Mouse (Mus musculus) forebrain, embryonic 10.5 days (tissue): ENCODE data around the gene Pef1. TPM values are rescaled to one million over a fixed set of nuclear protein-coding genes. Genes with fewer than 3 reads are reported as not detected.
A peak's percentile ranks its signal among the peaks of the same experiment; 100 is the strongest.

Source experiments
- DNase-seq: peaks from one replicate; pipeline ENCODE4 v3.0.0-alpha.2; 2017; ENCODE audit warnings: low spot score; ENCODE audit errors: extremely low spot score
- H3K27ac ChIP-seq: fragments of 300-500 bp; sonication (generic); 2 replicates; pipeline ENCODE4 v1.5.1; 2016; ENCODE audit warnings: mild to moderate bottlenecking
- H3K27me3 ChIP-seq: fragments of 300-500 bp; sonication (generic); 2 replicates; pipeline ENCODE4 v1.6.1; 2016; ENCODE audit warnings: mild to moderate bottlenecking; ENCODE audit not compliant: poor library complexity, severe bottlenecking
- H3K36me3 ChIP-seq: fragments of 300-500 bp; sonication (generic); replicated peaks from 2 replicates; pipeline ENCODE4 v1.6.1; 2016; ENCODE audit warnings: mild to moderate bottlenecking, moderate library complexity
- H3K4me1 ChIP-seq: fragments of 300-500 bp; sonication (generic); 2 replicates; pipeline ENCODE4 v1.6.1; 2016
- H3K4me3 ChIP-seq: fragments of 300-500 bp; sonication (generic); 2 replicates; pipeline ENCODE4 v1.5.1; 2016; ENCODE audit warnings: mild to moderate bottlenecking, moderate library complexity
- H3K9me3 ChIP-seq: fragments of 300-500 bp; sonication (generic); 2 replicates; pipeline ENCODE4 v1.6.1; 2016; ENCODE audit warnings: mild to moderate bottlenecking, moderate library complexity
- WGBS: fragments of 180-500 bp; shearing (Covaris S2); methylation state at CpG from one replicate; pipeline ENCODE4 v1.1.7; 2016; 5-methylcytosine and 5-hydroxymethylcytosine counted together
- polyA plus RNA-seq: library from polyadenylated mRNA; unstranded; fragments of >200 nt; fragmentation: Nextera tagmentation; extraction: Ambion mirVana; gene quantifications from 2 replicates; pipeline ENCODE4 v1.2.1, GENCODE M21; 2016

Gene Pef1
- polyA plus RNA-seq, 1 experiment from 2014 or later = 70.4 TPM

GRCm38 (mm10) chr4:130074761-130075515, 27.4 kb upstream of the Pef1 start:
- Histone ChIP-seq H3K27ac (0 out of 2 replicates have a peak overlapping the region, but pooled peaks have one; percentile 30), H3K4me3 (no peak overlapping the region), H3K9me3 (no peaks in the 10 kb centered on the region), H3K36me3 (no peaks in the 10 kb centered on the region), H3K27me3 (peaks cover 54% of the 10 kb centered on the region), H3K4me1 (peaks cover 40% of the 10 kb centered on the region)
- 73% methylated on average over 17 of the region's 17 CpGs for WGBS
- no peak for DNase-seq

DNA sequence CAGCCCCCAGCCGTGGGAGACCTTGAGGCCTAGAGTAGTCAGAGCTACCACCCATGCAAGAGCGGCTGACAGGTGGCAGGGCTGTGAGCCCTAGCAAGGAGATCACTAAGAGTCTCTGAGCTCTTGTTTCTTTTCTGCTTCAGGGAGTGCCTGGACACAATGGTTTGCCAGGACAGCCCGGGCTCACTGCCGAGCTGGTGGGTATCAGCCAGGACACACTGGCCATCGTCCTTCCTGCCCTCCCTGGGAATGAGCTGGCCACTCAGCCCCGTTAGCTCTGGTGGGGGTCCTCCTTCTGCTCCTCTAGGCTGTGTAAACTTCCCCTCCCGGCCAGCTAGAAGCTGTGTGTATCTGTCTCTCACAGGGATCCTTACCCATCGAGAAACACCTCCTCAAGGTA, 25.5 kb upstream of the Pef1 start:
- Histone ChIP-seq H3K4me3 (no peak overlapping the region), H3K27me3 (peaks cover 63% of the 10 kb centered on the region), H3K36me3 (no peaks in the 10 kb centered on the region), H3K9me3 (no peaks in the 10 kb centered on the region), H3K27ac (no peak overlapping the region), H3K4me1 (peaks cover 49% of the 10 kb centered on the region)
- DNase-seq = no peak
- WGBS = 44% methylated on average over 8 of the region's 8 CpGs

DNA sequence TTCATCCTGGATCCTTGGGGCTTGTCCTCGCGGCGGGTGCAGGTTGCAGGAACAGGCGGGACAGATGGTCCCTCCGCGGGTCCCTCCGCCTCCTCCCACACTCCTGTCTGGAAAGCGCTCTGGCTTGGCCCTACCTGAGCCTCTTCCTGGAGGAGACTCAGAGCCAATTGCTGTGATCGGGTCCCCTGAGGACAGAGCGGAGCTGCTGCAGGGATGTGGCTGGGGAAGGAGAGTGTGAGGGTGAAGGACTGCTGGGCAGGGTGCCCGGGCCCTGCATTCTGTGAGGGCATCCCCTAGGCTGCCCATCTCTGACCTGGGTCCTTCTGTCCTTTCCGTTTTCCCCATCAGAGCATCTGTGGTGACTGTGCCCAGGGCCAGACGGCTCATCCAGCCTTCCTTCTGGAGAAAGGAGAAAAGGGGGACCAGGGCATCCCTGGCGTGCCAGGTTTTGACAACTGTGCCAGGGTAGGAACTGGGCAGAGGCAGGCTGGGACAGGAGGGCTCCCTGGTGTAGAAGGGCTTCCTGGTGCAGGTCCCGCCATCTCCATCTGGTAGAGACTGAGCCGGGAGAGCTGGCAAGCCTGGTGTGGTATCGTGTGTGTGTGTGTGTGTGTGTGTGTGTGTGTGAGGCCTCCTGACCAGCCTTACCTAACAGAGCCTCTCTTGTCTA, 23.4 kb upstream of the Pef1 start:
- DNase-seq = no peak
- Histone ChIP-seq H3K36me3 (no peaks in the 10 kb centered on the region), H3K27ac (no peak overlapping the region), H3K9me3 (no peaks in the 10 kb centered on the region), H3K4me3 (no peak overlapping the region), H3K4me1 (peaks cover 64% of the 10 kb centered on the region), H3K27me3 (peaks cover 71% of the 10 kb centered on the region)
- 70% methylated on average over 17 of the region's 17 CpGs for WGBS

GRCm38 (mm10) chr4:130079521-130079920, 22.8 kb upstream of the Pef1 start:
- DNase-seq = no peak
- Histone ChIP-seq H3K27ac (no peak overlapping the region), H3K27me3 (peaks cover 75% of the 10 kb centered on the region), H3K36me3 (no peaks in the 10 kb centered on the region), H3K4me1 (peaks cover 70% of the 10 kb centered on the region), H3K4me3 (no peak overlapping the region), H3K9me3 (no peaks in the 10 kb centered on the region)
- 63% methylated on average over 3 of the region's 3 CpGs for WGBS

- DNase-seq = no peak
- H3K27me3 ChIP-seq = peaks cover 70% of the 10 kb centered on the region
- 84% methylated on average over 19 of the region's 19 CpGs for WGBS
- no peaks in the 10 kb centered on the region for H3K36me3 ChIP-seq
- peak overlapping the region; percentile 60; the same call in 1 of the 2 replicates for H3K27ac ChIP-seq
- peaks cover 55% of the 10 kb centered on the region for H3K4me1 ChIP-seq
- no peak overlapping the region for H3K4me3 ChIP-seq
- H3K9me3 ChIP-seq = no peaks in the 10 kb centered on the region
These were observed 20.8 kb upstream of the Pef1 start for GRCm38 (mm10) chr4:130081345-130082190.

DNA sequence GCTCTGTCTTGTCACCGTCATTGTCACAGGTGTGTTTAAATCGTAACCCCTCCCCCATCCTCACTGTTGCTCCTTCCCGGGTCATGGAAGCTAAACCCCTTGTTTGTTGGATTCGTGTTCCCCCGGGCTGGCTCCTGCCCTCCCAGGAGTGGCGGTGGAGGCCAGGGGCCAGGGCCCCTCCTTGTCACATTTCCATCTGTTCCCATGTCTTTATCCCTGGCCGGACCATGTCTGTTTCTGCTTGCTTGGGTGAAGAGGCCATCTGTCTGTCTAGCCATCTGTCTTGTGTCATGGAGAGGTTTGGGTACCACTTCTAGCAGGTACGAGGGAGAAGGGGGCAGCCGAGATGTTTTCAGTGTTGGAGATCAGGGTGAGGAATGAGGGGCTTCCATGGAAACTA, 20.1 kb upstream of the Pef1 start:
- no peak overlapping the region for H3K4me3 ChIP-seq
- H3K9me3 ChIP-seq = no peaks in the 10 kb centered on the region
- H3K36me3 ChIP-seq = no peaks in the 10 kb centered on the region
- peaks cover 52% of the 10 kb centered on the region for H3K4me1 ChIP-seq
- WGBS = 69% methylated on average over 9 of the region's 9 CpGs
- H3K27me3 ChIP-seq = peaks cover 70% of the 10 kb centered on the region
- no peak for DNase-seq
- H3K27ac ChIP-seq = 0 out of 2 replicates have a peak overlapping the region, but pooled peaks have one; percentile 25

DNA sequence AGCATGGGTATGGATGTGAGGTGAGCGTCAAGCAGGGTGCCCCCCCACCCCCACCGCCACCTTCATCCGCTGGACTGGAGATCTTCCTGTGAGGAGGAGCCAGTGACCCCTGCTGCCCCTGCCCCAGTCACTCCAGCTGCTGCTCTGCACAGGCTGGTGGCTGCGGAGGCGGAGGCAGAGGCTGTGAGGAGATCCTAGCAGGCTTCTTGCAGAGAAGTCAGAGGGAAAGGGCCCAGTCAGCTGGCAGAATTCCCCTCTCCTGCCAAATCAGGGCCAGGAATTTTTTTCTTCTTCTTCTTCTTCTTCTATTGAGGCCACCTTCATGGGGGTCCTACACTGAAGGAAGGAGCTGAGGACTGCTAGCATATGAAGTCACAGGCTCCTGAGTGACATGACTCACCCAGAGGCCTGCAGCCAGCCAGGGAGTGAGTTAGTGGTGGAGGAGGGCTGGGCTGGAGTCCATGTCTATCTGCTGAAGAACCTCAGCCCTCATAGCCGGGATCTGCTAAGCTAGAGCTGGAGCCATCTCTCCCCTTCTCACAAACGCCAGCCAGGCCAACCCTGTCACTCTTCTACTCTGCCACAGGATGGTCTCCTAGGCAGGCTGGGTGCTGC, 17.9 kb upstream of the Pef1 start:
- Histone ChIP-seq H3K27ac (no peak overlapping the region), H3K9me3 (no peaks in the 10 kb centered on the region), H3K4me3 (no peak overlapping the region), H3K4me1 (peaks cover 44% of the 10 kb centered on the region), H3K36me3 (no peaks in the 10 kb centered on the region), H3K27me3 (peaks cover 70% of the 10 kb centered on the region)
- 56% methylated on average over 7 of the region's 7 CpGs for WGBS
- no peak for DNase-seq

GRCm38 (mm10) chr4:130085246-130085820, 17.0 kb upstream of the Pef1 start:
- Histone ChIP-seq H3K36me3 (no peaks in the 10 kb centered on the region), H3K4me3 (no peak overlapping the region), H3K4me1 (peaks cover 42% of the 10 kb centered on the region), H3K27me3 (peaks cover 64% of the 10 kb centered on the region), H3K27ac (no peak overlapping the region), H3K9me3 (no peaks in the 10 kb centered on the region)
- WGBS = 78% methylated on average over 12 of the region's 12 CpGs
- no peak for DNase-seq

- Histone ChIP-seq H3K27me3 (peaks cover 63% of the 10 kb centered on the region), H3K4me1 (peaks cover 37% of the 10 kb centered on the region), H3K36me3 (no peaks in the 10 kb centered on the region), H3K27ac (no peak overlapping the region), H3K4me3 (no peak overlapping the region), H3K9me3 (no peaks in the 10 kb centered on the region)
- WGBS = 10% methylated on average over 7 of the region's 7 CpGs
- peak; percentile 92 for DNase-seq
These were observed 15.1 kb upstream of the Pef1 start for GRCm38 (mm10) chr4:130087293-130087692.

DNA sequence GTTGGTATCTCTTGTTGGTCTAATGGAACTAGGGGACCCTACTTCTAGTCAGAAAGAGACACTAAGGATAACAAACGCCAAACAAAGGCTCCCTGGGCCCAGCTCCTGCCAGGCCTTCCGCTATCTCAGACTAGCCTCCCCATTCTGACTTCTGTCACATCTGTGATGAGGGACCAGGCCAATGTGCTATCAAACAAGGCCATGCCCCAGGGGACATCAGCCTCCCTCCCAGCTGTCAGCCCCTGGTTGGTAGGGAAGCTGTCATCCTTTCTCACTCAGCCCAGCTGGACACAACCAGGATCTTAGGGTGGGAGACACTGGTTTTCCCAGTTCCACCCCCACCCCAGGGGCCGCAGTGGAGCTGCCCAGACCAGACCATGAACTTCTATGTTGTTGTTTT, 7.2 kb upstream of the Pef1 start:
- no peaks in the 10 kb centered on the region for H3K36me3 ChIP-seq
- no peak for DNase-seq
- 40% methylated on average over 3 of the region's 3 CpGs for WGBS
- peaks cover 58% of the 10 kb centered on the region for H3K27me3 ChIP-seq
- H3K4me1 ChIP-seq = peaks cover 68% of the 10 kb centered on the region
- no peak overlapping the region for H3K4me3 ChIP-seq
- H3K9me3 ChIP-seq = no peaks in the 10 kb centered on the region
- 0 out of 2 replicates have a peak overlapping the region, but pooled peaks have one; percentile 3 for H3K27ac ChIP-seq

DNA sequence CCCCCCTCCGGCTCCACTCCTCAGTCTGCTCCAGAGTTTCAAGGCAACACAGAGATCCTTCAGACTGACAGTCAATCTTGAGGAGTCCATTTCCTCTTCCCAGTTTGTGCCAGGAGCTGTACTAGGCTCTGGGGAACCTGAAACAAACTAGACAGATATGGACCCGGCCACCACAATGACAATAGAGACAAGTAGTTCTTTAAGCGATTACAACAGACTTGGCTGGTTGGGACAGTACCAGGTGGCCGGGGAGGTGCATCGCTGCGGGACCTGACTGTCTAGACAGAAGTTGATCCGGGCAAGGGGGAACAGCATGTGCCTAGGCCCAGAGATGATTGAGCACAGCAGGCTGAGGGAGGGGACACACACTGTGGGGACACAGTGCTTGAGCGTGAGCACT, 1.2 kb upstream of the Pef1 start:
- no peak for DNase-seq
- H3K27ac ChIP-seq = peak overlapping the region; percentile 66

GRCm38 (mm10) chr4:130103632-130104031, 1.3 kb downstream of the Pef1 start:
- peaks cover 4% of the 10 kb centered on the region; the same call in 1 of the 2 replicates for H3K9me3 ChIP-seq
- peaks cover 19% of the 10 kb centered on the region for H3K27me3 ChIP-seq
- DNase-seq = no peak
- peaks cover 45% of the 10 kb centered on the region for H3K4me1 ChIP-seq
- no peak overlapping the region for H3K27ac ChIP-seq
- no peaks in the 10 kb centered on the region for H3K36me3 ChIP-seq
- no peak overlapping the region for H3K4me3 ChIP-seq
- 77% methylated on average over 12 of the region's 12 CpGs for WGBS

More for the DNA sequence above, 1.2 kb upstream of the Pef1 start:
- H3K36me3 ChIP-seq = no peaks in the 10 kb centered on the region
- no peak overlapping the region for H3K4me3 ChIP-seq
- peaks cover 22% of the 10 kb centered on the region for H3K27me3 ChIP-seq
- peaks cover 56% of the 10 kb centered on the region for H3K4me1 ChIP-seq
- 39% methylated on average over 8 of the region's 8 CpGs for WGBS
- H3K9me3 ChIP-seq = peaks cover 4% of the 10 kb centered on the region; the same call in 1 of the 2 replicates
